Mouse (Mus musculus) T-helper 17 cell (primary cell): ENCODE measurements around the gene Rsl1d1.

Experiments used
- in situ Hi-C, 2 experiments: fragments of 300-600 bp; cut with MboI, MseI; formaldehyde crosslinking; loops; 1 replicate in 1 of 2; 2 replicates in 1 of 2; pipeline ENCODE4 v1.15.1; 2025; ENCODE audit warnings: high pct_unique_total_duplicates in 2 of 2

Gene Rsl1d1

GRCm38 (mm10) chr16:11202571-11203554, at the start of gene Rsl1d1:
TSS of gene Rsl1d1 (minus strand) at chr16:11203331.
- in situ Hi-C loops = no loop called here

- in situ Hi-C loops = loop anchor here in 1 of 2 experiments (10.0 kb wide), 1 partner anchor 167 kb away; no protein-coding TSS in a partner anchor
Measured at GRCm38 (mm10) chr16:11247791-11248190, 44.7 kb upstream of the Rsl1d1 start.

- in situ Hi-C loops = loop anchor here in 1 of 2 experiments (10.0 kb wide), 1 partner anchor 169 kb away; no protein-coding TSS in a partner anchor
Measured at GRCm38 (mm10) chr16:11245767-11246166, 42.6 kb upstream of the Rsl1d1 start.

GRCm38 (mm10) chr16:11242401-11242800, 39.3 kb upstream of the Rsl1d1 start:
- in situ Hi-C loops = loop anchor here in 1 of 2 experiments (10.0 kb wide), 1 partner anchor 172 kb away; no protein-coding TSS in a partner anchor

GRCm38 (mm10) chr16:11217801-11218200, 14.7 kb upstream of the Rsl1d1 start:
- in situ Hi-C loops = no loop called here

- in situ Hi-C loops = no loop called here
Measured at GRCm38 (mm10) chr16:11203600-11204390, 664 bp upstream of the Rsl1d1 start.

GRCm38 (mm10) chr16:11201740-11202394, 1.3 kb downstream of the Rsl1d1 start:
- in situ Hi-C loops = no loop called here

- in situ Hi-C loops = no loop called here
Measured at GRCm38 (mm10) chr16:11200247-11200646, 2.9 kb downstream of the Rsl1d1 start.

GRCm38 (mm10) chr16:11198467-11198866, 4.7 kb downstream of the Rsl1d1 start:
- in situ Hi-C loops = no loop called here

- in situ Hi-C loops = no loop called here
Measured at GRCm38 (mm10) chr16:11197052-11197451, 6.1 kb downstream of the Rsl1d1 start.

- in situ Hi-C loops = loop anchor here in 1 of 2 experiments (5.0 kb wide), 1 partner anchor 46 kb away; no protein-coding TSS in a partner anchor
Measured at GRCm38 (mm10) chr16:11193231-11193630, 9.9 kb downstream of the Rsl1d1 start.

GRCm38 (mm10) chr16:11190150-11190549, 13.0 kb downstream of the Rsl1d1 start:
- in situ Hi-C loops = loop anchor here in 1 of 2 experiments (5.0 kb wide), 1 partner anchor 43 kb away; no protein-coding TSS in a partner anchor

- in situ Hi-C loops = loop anchor here in 1 of 2 experiments (10.0 kb wide), 1 partner anchor 277 kb away; no protein-coding TSS in a partner anchor
Measured at GRCm38 (mm10) chr16:11177404-11177803, 25.7 kb downstream of the Rsl1d1 start.

- in situ Hi-C loops = loop anchor here in 1 of 2 experiments (10.0 kb wide), 1 partner anchor 278 kb away; no protein-coding TSS in a partner anchor
Measured at GRCm38 (mm10) chr16:11176884-11177244, 26.3 kb downstream of the Rsl1d1 start.

- in situ Hi-C loops = loop anchor here in 1 of 2 experiments (10.0 kb wide), 1 partner anchor 278 kb away; no protein-coding TSS in a partner anchor
Measured at GRCm38 (mm10) chr16:11176208-11176883, 26.8 kb downstream of the Rsl1d1 start, which contains the start of gene Zc3h7a. TSS of gene Zc3h7a (minus strand) at chr16:11176393.

- in situ Hi-C loops = loop anchor here in 1 of 2 experiments (10.0 kb wide), 1 partner anchor 279 kb away; no protein-coding TSS in a partner anchor
Measured at GRCm38 (mm10) chr16:11175489-11176207, 27.5 kb downstream of the Rsl1d1 start.

GRCm38 (mm10) chr16:11175100-11175488, 28.0 kb downstream of the Rsl1d1 start:
- in situ Hi-C loops = loop anchor here in 1 of 2 experiments (10.0 kb wide), 1 partner anchor 280 kb away; no protein-coding TSS in a partner anchor

- in situ Hi-C loops = loop anchor here in 1 of 2 experiments (10.0 kb wide), 1 partner anchor 280 kb away; no protein-coding TSS in a partner anchor
Measured at GRCm38 (mm10) chr16:11174671-11175081, 28.5 kb downstream of the Rsl1d1 start.

GRCm38 (mm10) chr16:11171679-11172078, 31.5 kb downstream of the Rsl1d1 start:
- in situ Hi-C loops = loop anchor here in 1 of 2 experiments (10.0 kb wide), 1 partner anchor 283 kb away; no protein-coding TSS in a partner anchor
